Comparison of ENCODE assay signal across 24 mouse cellular contexts in genomic region chr1:192392232-192392631, GRCm38 (mm10).
"Had no signal": no experiment of that assay in that cellular context is flagged by ENCODE, and none has a peak within 500 bp of the region (broad histone marks: within the 10 kb centered on the region; RNA-seq: fewer than 3 reads in every experiment).

No protein-coding gene starts in this region.

- ATAC-seq: forebrain, embryonic 16.5 days; hindbrain, embryonic 16.5 days; inflammation-experienced regulatory T-cells, adult 6 months; liver, embryonic 12.5 days had no signal

- H3K4me1 ChIP-seq: limb, embryonic 10.5 days; limb, embryonic 12.5 days; liver, embryonic 12.5 days had no signal

- H3K9me3 ChIP-seq: heart, embryonic 12.5 days; hindbrain, embryonic 10.5 days; hindbrain, embryonic 12.5 days; limb, embryonic 10.5 days; limb, embryonic 12.5 days; liver, embryonic 12.5 days had no signal

- H3K4me3 ChIP-seq: gastrocnemius, adult 2 months; heart, adult 2 months; heart, embryonic 12.5 days; hindbrain, embryonic 10.5 days; hindbrain, embryonic 12.5 days; layer of hippocampus, adult 2 months; limb, embryonic 10.5 days; limb, embryonic 12.5 days; liver, embryonic 12.5 days had no signal

- H3K27ac ChIP-seq: gastrocnemius, adult 2 months; heart, adult 2 months; hindbrain, embryonic 10.5 days; hindbrain, embryonic 12.5 days; hindbrain, embryonic 14.5 days; layer of hippocampus, adult 2 months; limb, embryonic 10.5 days; limb, embryonic 12.5 days; liver, embryonic 12.5 days; liver, embryonic 14.5 days had no signal

- H3K4me2 ChIP-seq: heart, embryonic 12.5 days; hindbrain, embryonic 12.5 days; hindbrain, embryonic 14.5 days; limb, embryonic 12.5 days; liver, embryonic 12.5 days had no signal

- DNase-seq: gastrocnemius, adult 2 months; gastrocnemius, postnatal 10 days; gastrocnemius, postnatal 25 days; heart, adult 2 months; heart, postnatal 10 days; heart, postnatal 4 days; kidney, adult 18-20 months; kidney, adult 8-10 months; kidney, postnatal 10 days; kidney, postnatal 25 days; kidney, postnatal 4 days; layer of hippocampus, postnatal 36 days had no signal

- H3K27me3 ChIP-seq: heart, embryonic 12.5 days; hindbrain, embryonic 12.5 days; limb, embryonic 12.5 days had no signal

- H3K36me3 ChIP-seq: heart, embryonic 12.5 days; hindbrain, embryonic 10.5 days; hindbrain, embryonic 12.5 days; limb, embryonic 10.5 days; limb, embryonic 12.5 days; liver, embryonic 12.5 days had no signal

- H3K9ac ChIP-seq: heart, embryonic 12.5 days; hindbrain, embryonic 12.5 days; hindbrain, embryonic 14.5 days; limb, embryonic 12.5 days; liver, embryonic 12.5 days; liver, embryonic 14.5 days had no signal
